Mouse (Mus musculus): ENCODE data around the gene Ghrhr. TPM values are rescaled to one million over a fixed set of nuclear protein-coding genes. Genes with fewer than 3 reads are reported as not detected.

Gene Ghrhr
- polyA plus RNA-seq, 1 experiment from 2014 or later: not detected

GRCm38 (mm10) chr6:55338077-55338476 is 38.0 kb upstream of the Ghrhr start:
- peak overlapping the region; percentile 41 for H3K4me3 ChIP-seq (ENCODE audit: low read depth, low read length)
- H3K9me3 ChIP-seq (ENCODE audit: control insufficient read depth, low read length): no peaks in the 10 kb centered on the region
- H3K36me3 ChIP-seq (ENCODE audit: control insufficient read depth, insufficient read depth, low read length): no peaks in the 10 kb centered on the region
- H3K4me2 ChIP-seq: peak overlapping the region; percentile 62
- H3K4me1 ChIP-seq (replicated peaks; ENCODE audit: control insufficient read depth, insufficient read depth, low read length): peaks cover 80% of the 10 kb centered on the region
- H3K27me3 ChIP-seq (replicated peaks; ENCODE audit: control insufficient read depth, insufficient read depth, low read length): no peaks in the 10 kb centered on the region
- peak overlapping the region; percentile 63 for H3K9ac ChIP-seq (ENCODE audit: low read depth, low read length)
- WGBS: 51% methylated on average over 6 of the region's 6 CpGs
- DNase-seq (ENCODE audit: low spot score): no peak
- peak overlapping the region; percentile 59; the same call in 1 of the 2 replicates for H3K27ac ChIP-seq (ENCODE audit: low read depth, low read length)
- no peak for ATAC-seq (replicated peaks; ENCODE audit: low FRiP score)

- WGBS: 42% methylated on average over 9 of the region's 9 CpGs
- Histone ChIP-seq H3K9me3 (ENCODE audit: control insufficient read depth, low read length) (no peaks in the 10 kb centered on the region), H3K9ac (ENCODE audit: low read depth, low read length) (peak overlapping the region; percentile 63), H3K4me2 (peak overlapping the region; percentile 62), H3K27me3 (replicated peaks; ENCODE audit: control insufficient read depth, insufficient read depth, low read length) (no peaks in the 10 kb centered on the region), H3K27ac (ENCODE audit: low read depth, low read length) (peak overlapping the region; percentile 46; the same call in 1 of the 2 replicates), H3K4me1 (replicated peaks; ENCODE audit: control insufficient read depth, insufficient read depth, low read length) (peaks cover 80% of the 10 kb centered on the region), H3K36me3 (ENCODE audit: control insufficient read depth, insufficient read depth, low read length) (no peaks in the 10 kb centered on the region), H3K4me3 (ENCODE audit: low read depth, low read length) (peak overlapping the region; percentile 41)
- peak; percentile 82 for ATAC-seq (replicated peaks; ENCODE audit: low FRiP score)
- no peak for DNase-seq (ENCODE audit: low spot score)
These were observed 36.9 kb upstream of the Ghrhr start for GRCm38 (mm10) chr6:55338934-55339825.

- no peak for DNase-seq (ENCODE audit: low spot score)
These were observed 34.4 kb upstream of the Ghrhr start for GRCm38 (mm10) chr6:55341688-55342087.

GRCm38 (mm10) chr6:55342328-55342727 is 33.8 kb upstream of the Ghrhr start:
- H3K9me3 ChIP-seq (ENCODE audit: control insufficient read depth, low read length): no peaks in the 10 kb centered on the region
- H3K27me3 ChIP-seq (replicated peaks; ENCODE audit: control insufficient read depth, insufficient read depth, low read length): no peaks in the 10 kb centered on the region
- peak overlapping the region; percentile 13; the same call in 1 of the 2 replicates for H3K27ac ChIP-seq (ENCODE audit: low read depth, low read length)
- DNase-seq (ENCODE audit: low spot score): no peak
- H3K36me3 ChIP-seq (ENCODE audit: control insufficient read depth, insufficient read depth, low read length): no peaks in the 10 kb centered on the region
- 76% methylated on average over 9 of the region's 9 CpGs for WGBS
- no peak overlapping the region for H3K4me3 ChIP-seq (ENCODE audit: low read depth, low read length)
- no peak overlapping the region for H3K4me2 ChIP-seq
- ATAC-seq (replicated peaks; ENCODE audit: low FRiP score): peak; percentile 48
- H3K9ac ChIP-seq (ENCODE audit: low read depth, low read length): peak overlapping the region; percentile 8; the same call in 1 of the 2 replicates
- peaks cover 50% of the 10 kb centered on the region for H3K4me1 ChIP-seq (replicated peaks; ENCODE audit: control insufficient read depth, insufficient read depth, low read length)

More at GRCm38 (mm10) chr6:55341688-55342087, 34.4 kb upstream of the Ghrhr start:
- no peak overlapping the region for H3K4me3 ChIP-seq (ENCODE audit: low read depth, low read length)
- H3K27me3 ChIP-seq (replicated peaks; ENCODE audit: control insufficient read depth, insufficient read depth, low read length): no peaks in the 10 kb centered on the region
- H3K27ac ChIP-seq (ENCODE audit: low read depth, low read length): peak overlapping the region; percentile 13; the same call in 1 of the 2 replicates
- H3K9ac ChIP-seq (ENCODE audit: low read depth, low read length): no peak overlapping the region
- no peaks in the 10 kb centered on the region for H3K9me3 ChIP-seq (ENCODE audit: control insufficient read depth, low read length)
- H3K36me3 ChIP-seq (ENCODE audit: control insufficient read depth, insufficient read depth, low read length): no peaks in the 10 kb centered on the region
- no peak for ATAC-seq (replicated peaks; ENCODE audit: low FRiP score)
- 30% methylated on average over 5 of the region's 5 CpGs for WGBS
- H3K4me1 ChIP-seq (replicated peaks; ENCODE audit: control insufficient read depth, insufficient read depth, low read length): peaks cover 57% of the 10 kb centered on the region
- H3K4me2 ChIP-seq: no peak overlapping the region

- H3K4me1 ChIP-seq (replicated peaks; ENCODE audit: control insufficient read depth, insufficient read depth, low read length): peaks cover 47% of the 10 kb centered on the region
These were observed 32.6 kb upstream of the Ghrhr start for GRCm38 (mm10) chr6:55343446-55343845.

GRCm38 (mm10) chr6:55344291-55345016 is 31.6 kb upstream of the Ghrhr start:
- ATAC-seq (replicated peaks; ENCODE audit: low FRiP score) (no peak), DNase-seq (ENCODE audit: low spot score) (no peak)
- no peak overlapping the region for H3K27ac ChIP-seq (ENCODE audit: low read depth, low read length)
- WGBS: 76% methylated on average over 9 of the region's 9 CpGs
- H3K9ac ChIP-seq (ENCODE audit: low read depth, low read length): no peak overlapping the region
- H3K4me2 ChIP-seq: no peak overlapping the region
- no peaks in the 10 kb centered on the region for H3K27me3 ChIP-seq (replicated peaks; ENCODE audit: control insufficient read depth, insufficient read depth, low read length)
- no peaks in the 10 kb centered on the region for H3K9me3 ChIP-seq (ENCODE audit: control insufficient read depth, low read length)
- H3K4me3 ChIP-seq (ENCODE audit: low read depth, low read length): no peak overlapping the region
- peaks cover 38% of the 10 kb centered on the region for H3K4me1 ChIP-seq (replicated peaks; ENCODE audit: control insufficient read depth, insufficient read depth, low read length)
- H3K36me3 ChIP-seq (ENCODE audit: control insufficient read depth, insufficient read depth, low read length): no peaks in the 10 kb centered on the region

More at GRCm38 (mm10) chr6:55343446-55343845, 32.6 kb upstream of the Ghrhr start:
- DNase-seq (ENCODE audit: low spot score): no peak
- 90% methylated on average over 10 of the region's 10 CpGs for WGBS
- Histone ChIP-seq H3K4me3 (ENCODE audit: low read depth, low read length) (no peak overlapping the region), H3K36me3 (ENCODE audit: control insufficient read depth, insufficient read depth, low read length) (no peaks in the 10 kb centered on the region), H3K27me3 (replicated peaks; ENCODE audit: control insufficient read depth, insufficient read depth, low read length) (no peaks in the 10 kb centered on the region), H3K27ac (ENCODE audit: low read depth, low read length) (no peak overlapping the region), H3K9ac (ENCODE audit: low read depth, low read length) (no peak overlapping the region), H3K4me2 (no peak overlapping the region), H3K9me3 (ENCODE audit: control insufficient read depth, low read length) (no peaks in the 10 kb centered on the region)
- ATAC-seq (replicated peaks; ENCODE audit: low FRiP score): no peak

GRCm38 (mm10) chr6:55345264-55345663 is 30.8 kb upstream of the Ghrhr start:
- no peak overlapping the region for H3K27ac ChIP-seq (ENCODE audit: low read depth, low read length)
- no peaks in the 10 kb centered on the region for H3K36me3 ChIP-seq (ENCODE audit: control insufficient read depth, insufficient read depth, low read length)

GRCm38 (mm10) chr6:55346491-55346890 is 29.6 kb upstream of the Ghrhr start:
- H3K4me1 ChIP-seq (replicated peaks; ENCODE audit: control insufficient read depth, insufficient read depth, low read length): peaks cover 20% of the 10 kb centered on the region
- no peak overlapping the region for H3K4me2 ChIP-seq
- no peaks in the 10 kb centered on the region for H3K36me3 ChIP-seq (ENCODE audit: control insufficient read depth, insufficient read depth, low read length)
- no peaks in the 10 kb centered on the region for H3K9me3 ChIP-seq (ENCODE audit: control insufficient read depth, low read length)
- DNase-seq (ENCODE audit: low spot score) (no peak), ATAC-seq (replicated peaks; ENCODE audit: low FRiP score) (no peak)
- H3K9ac ChIP-seq (ENCODE audit: low read depth, low read length): no peak overlapping the region
- 82% methylated on average over 7 of the region's 7 CpGs for WGBS
- H3K27ac ChIP-seq (ENCODE audit: low read depth, low read length): no peak overlapping the region
- no peaks in the 10 kb centered on the region for H3K27me3 ChIP-seq (replicated peaks; ENCODE audit: control insufficient read depth, insufficient read depth, low read length)
- H3K4me3 ChIP-seq (ENCODE audit: low read depth, low read length): no peak overlapping the region

More at GRCm38 (mm10) chr6:55345264-55345663, 30.8 kb upstream of the Ghrhr start:
- ATAC-seq (replicated peaks; ENCODE audit: low FRiP score) (no peak), DNase-seq (ENCODE audit: low spot score) (no peak)
- Histone ChIP-seq H3K9ac (ENCODE audit: low read depth, low read length) (no peak overlapping the region), H3K27me3 (replicated peaks; ENCODE audit: control insufficient read depth, insufficient read depth, low read length) (no peaks in the 10 kb centered on the region), H3K4me3 (ENCODE audit: low read depth, low read length) (no peak overlapping the region), H3K4me1 (replicated peaks; ENCODE audit: control insufficient read depth, insufficient read depth, low read length) (peaks cover 30% of the 10 kb centered on the region), H3K9me3 (ENCODE audit: control insufficient read depth, low read length) (no peaks in the 10 kb centered on the region), H3K4me2 (no peak overlapping the region)
- 89% methylated on average over 10 of the region's 10 CpGs for WGBS
